Comparison of ENCODE assay signal across 22 mouse cellular contexts in genomic region chr3:138423664-138424063, GRCm38 (mm10). TPM values are rescaled to one million over a fixed set of nuclear protein-coding genes. Genes with fewer than 3 reads are reported as not detected.
"Had no signal": no experiment of that assay in that cellular context is flagged by ENCODE, and none has a peak within 500 bp of the region (broad histone marks: within the 10 kb centered on the region; RNA-seq: fewer than 3 reads in every experiment).

No protein-coding gene starts in this region.

- H3K4me3 ChIP-seq: liver, embryonic 15.5 days; megakaryocyte, embryonic 14.5 days; midbrain, embryonic 13.5 days; midbrain, embryonic 15.5 days; neural tube, embryonic 12.5 days had no signal

- H3K27ac ChIP-seq: liver, embryonic 15.5 days; midbrain, embryonic 13.5 days; midbrain, embryonic 15.5 days; neural tube, embryonic 12.5 days had no signal

- H3K27me3 ChIP-seq: liver, embryonic 15.5 days; midbrain, embryonic 13.5 days; midbrain, embryonic 15.5 days; neural tube, embryonic 12.5 days had no signal

- H3K36me3 ChIP-seq: liver, embryonic 15.5 days; midbrain, embryonic 13.5 days; midbrain, embryonic 15.5 days; neural tube, embryonic 12.5 days had no signal

- H3K4me1 ChIP-seq: liver, embryonic 15.5 days; megakaryocyte, embryonic 14.5 days; midbrain, embryonic 13.5 days; midbrain, embryonic 15.5 days; neural tube, embryonic 12.5 days had no signal

- H3K9me3 ChIP-seq: liver, embryonic 15.5 days; midbrain, embryonic 13.5 days; midbrain, embryonic 15.5 days; neural tube, embryonic 12.5 days had no signal

- ATAC-seq: liver, postnatal 0 days; midbrain, embryonic 13.5 days; midbrain, embryonic 15.5 days had no signal

- H3K9ac ChIP-seq: liver, embryonic 15.5 days; liver, postnatal 0 days; lung, embryonic 14.5 days; midbrain, embryonic 13.5 days; midbrain, embryonic 15.5 days; neural tube, embryonic 12.5 days had no signal

- H3K4me2 ChIP-seq: liver, embryonic 15.5 days; lung, embryonic 14.5 days; midbrain, embryonic 11.5 days; midbrain, embryonic 13.5 days; midbrain, embryonic 15.5 days; neural tube, embryonic 12.5 days had no signal

- DNase-seq: liver, postnatal 0 days; lung, embryonic 14.5 days; lung, postnatal 10 days; lung, postnatal 4 days; retina, postnatal 1 day; right cerebral cortex, adult 18-20 months; thymus, adult 18-20 months; thymus, postnatal 14 days; thymus, postnatal 36 days had no signal

RNA-seq across cellular contexts. Expression of gene Adh4, which starts 8.4 kb away (rescaled TPM):
- total RNA-seq: midbrain, postnatal 0 days; monocyte, adult 5-6 weeks had no signal
- polyA plus RNA-seq: liver, embryonic 15.5 days; lung, embryonic 14.5 days; lung, embryonic 16.5 days; midbrain, embryonic 11.5 days; midbrain, embryonic 13.5 days; midbrain, embryonic 15.5 days; midbrain, postnatal 0 days; neural tube, embryonic 12.5 days; neural tube, embryonic 14.5 days; stomach, embryonic 14.5 days; stomach, embryonic 16.5 days; thymus, postnatal 0 days had no signal
